In the genomic region with DNA sequence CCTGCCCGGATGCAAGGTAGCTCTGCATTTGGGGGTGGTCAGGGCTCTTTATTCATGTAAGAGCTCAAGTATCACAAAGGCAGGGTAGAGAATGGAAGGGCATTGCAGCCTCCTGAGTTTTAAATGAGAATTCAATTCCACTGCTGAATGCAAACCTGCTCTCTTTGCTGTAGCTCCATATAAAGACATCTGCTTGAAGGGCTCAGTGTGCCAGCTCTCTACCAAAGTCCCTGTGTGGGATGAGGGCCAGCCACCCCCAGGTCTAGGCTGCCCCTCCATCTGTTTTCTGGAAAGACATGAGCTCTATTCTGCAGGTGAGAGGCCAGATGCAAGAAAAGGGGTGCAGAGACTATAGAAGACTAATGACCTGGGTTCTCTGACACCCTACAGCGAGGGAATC, we compare ENCODE assay signal across 20 mouse cellular contexts. TPM values are rescaled to one million over a fixed set of nuclear protein-coding genes. Genes with fewer than 3 reads are reported as not detected.
DNase-seq lines count a peak whose midpoint lies in the region; ATAC-seq lines count a peak whose summit lies in the region.
"Had no signal": no experiment of that assay in that cellular context is flagged by ENCODE, and none has a peak within 500 bp of the region (broad histone marks: within the 10 kb centered on the region; RNA-seq: fewer than 3 reads in every experiment).

No protein-coding gene starts in this region.

- peaks cover 4% of the 10 kb centered on the region; the same call in 1 of the 2 replicates for H3K4me1 ChIP-seq in intestine, embryonic 16.5 days (ENCODE audit: control insufficient read depth, insufficient read depth, low read length)
- H3K4me1 ChIP-seq: forebrain, embryonic 10.5 days had no signal

- no peak overlapping the region for H3K4me3 ChIP-seq in intestine, embryonic 16.5 days (ENCODE audit: low read length)
- H3K4me3 ChIP-seq: forebrain, embryonic 10.5 days; forebrain, embryonic 13.5 days; gastrocnemius, adult 2 months; hindbrain, embryonic 12.5 days; hindbrain, embryonic 15.5 days had no signal

- peak; percentile 83; the same call in 1 of the 2 replicates for ATAC-seq in frontal cortex, adult (ENCODE audit: low TSS enrichment)
- no peak for ATAC-seq in intestine, embryonic 16.5 days
- ATAC-seq: CD4-positive, CD25-positive, alpha-beta regulatory T cell, adult 4 months; forebrain, embryonic 13.5 days; forebrain, embryonic 16.5 days had no signal

- H3K9ac ChIP-seq in intestine, embryonic 16.5 days (ENCODE audit: low read depth, low read length) = no peak overlapping the region
- H3K9ac ChIP-seq: forebrain, embryonic 13.5 days; hindbrain, embryonic 12.5 days; hindbrain, embryonic 15.5 days had no signal

- no peak overlapping the region for H3K27ac ChIP-seq in intestine, embryonic 16.5 days (ENCODE audit: low read length)
- H3K27ac ChIP-seq: forebrain, embryonic 10.5 days; forebrain, embryonic 13.5 days; gastrocnemius, adult 2 months; hindbrain, embryonic 12.5 days; hindbrain, embryonic 15.5 days had no signal

- WGBS in intestine, embryonic 16.5 days = 90% methylated on average over 2 of the region's 2 CpGs

- peaks cover 7% of the 10 kb centered on the region for H3K36me3 ChIP-seq in intestine, embryonic 16.5 days (ENCODE audit: control insufficient read depth, insufficient read depth, low read length)
- H3K36me3 ChIP-seq: hindbrain, embryonic 15.5 days had no signal

- H3K27me3 ChIP-seq in intestine, embryonic 16.5 days (replicated peaks; ENCODE audit: control insufficient read depth, insufficient read depth, low read length) = no peaks in the 10 kb centered on the region
- H3K27me3 ChIP-seq: forebrain, embryonic 13.5 days; hindbrain, embryonic 12.5 days; hindbrain, embryonic 15.5 days had no signal

- no peak for DNase-seq in frontal cortex, postnatal 14 days (ENCODE audit: low spot score in 2 of 2)
- DNase-seq in layer of hippocampus, adult 9-11 months = peak; percentile 52
- DNase-seq in layer of hippocampus, postnatal 14 days (ENCODE audit: low spot score in 2 of 2) = no peak
- DNase-seq in brain, adult 2 months (ENCODE audit: low read depth, low spot score) = peak; percentile 44
- DNase-seq: adrenal gland, adult 2 months; adrenal gland, postnatal 14 days; cerebellum, adult 11-12 months; cerebellum, adult 9-10 months; gastrocnemius, adult 2 months; gastrocnemius, postnatal 14 days; heart, adult 11 months had no signal

- 0 out of 2 replicates have a peak, but pooled peaks cover 3% of the 10 kb centered on the region for H3K9me3 ChIP-seq in intestine, embryonic 16.5 days (ENCODE audit: control insufficient read depth, low read length)
- H3K9me3 ChIP-seq: forebrain, embryonic 10.5 days; forebrain, embryonic 13.5 days; hindbrain, embryonic 12.5 days; hindbrain, embryonic 15.5 days had no signal

- H3K4me2 ChIP-seq in intestine, embryonic 16.5 days (ENCODE audit: low read depth, low read length) = no peak overlapping the region
- H3K4me2 ChIP-seq: forebrain, embryonic 13.5 days; heart, embryonic 11.5 days; hindbrain, embryonic 12.5 days; hindbrain, embryonic 15.5 days had no signal

RNA-seq across cellular contexts. Expression of a gene that starts 36.6 kb away (rescaled TPM):
- 10 to 100 TPM; 18.2 to 18.8 TPM for total RNA-seq in layer of hippocampus, postnatal 14 days (2021)
- polyA plus RNA-seq in intestine, embryonic 16.5 days (2015; fragmentation: Nextera tagmentation; extraction: Ambion mirVana) = 31.4 and 34.1 TPM in 2 replicates

RNA-seq across cellular contexts. Expression of a gene that starts 36.7 kb away (rescaled TPM):
- total RNA-seq in layer of hippocampus, postnatal 14 days (2021) = 1 to 10 TPM; 5.1 to 5.2 TPM
- polyA plus RNA-seq in intestine, embryonic 16.5 days (2015; fragmentation: Nextera tagmentation; extraction: Ambion mirVana) = 48.6 and 48.8 TPM in 2 replicates

RNA-seq across cellular contexts. Expression of a gene that starts 46.9 kb away (rescaled TPM):
- 10 to 100 TPM in 1 of 2 experiments, 1 to 10 TPM in 1; 7.3 to 10.1 TPM for total RNA-seq in layer of hippocampus, postnatal 14 days (2021)
- polyA plus RNA-seq in intestine, embryonic 16.5 days (2015; fragmentation: Nextera tagmentation; extraction: Ambion mirVana) = 18.3 and 19.6 TPM in 2 replicates

Comparison
In these comparisons a context has a peak if more than half of its experiments do, and no peak if none do; other contexts are left out.
1. DNase-seq: peak in layer of hippocampus, adult 9-11 months (single experiment) and brain, adult 2 months (single experiment); none in frontal cortex, postnatal 14 days (0 of 2) and layer of hippocampus, postnatal 14 days (0 of 2).